Mouse (Mus musculus) liver, embryonic 12.5 days (tissue): ENCODE measurements around the gene Hmx1. TPM values are rescaled to one million over a fixed set of nuclear protein-coding genes. Genes with fewer than 3 reads are reported as not detected.

Source experiments
- ATAC-seq: fragments of 200-750 bp; cut with Nextera tagmentation; 2 replicates; pipeline ENCODE4 v1.8.0; 2017; ENCODE audit warnings: moderate number of reproducible peaks, mild to moderate bottlenecking, moderate library complexity
- H3K27ac ChIP-seq: fragments of 300-500 bp; sonication (generic); 2 replicates; pipeline ENCODE4 v1.5.1; 2016; ENCODE audit warnings: mild to moderate bottlenecking
- H3K27me3 ChIP-seq: fragments of 300-500 bp; sonication (generic); replicated peaks from 2 replicates; pipeline ENCODE4 v1.6.1; 2016; ENCODE audit warnings: mild to moderate bottlenecking, moderate library complexity
- H3K36me3 ChIP-seq: fragments of 300-500 bp; sonication (generic); 2 replicates; pipeline ENCODE4 v1.6.1; 2016; ENCODE audit warnings: mild to moderate bottlenecking, moderate library complexity
- H3K4me1 ChIP-seq: fragments of 300-500 bp; sonication (generic); 2 replicates; pipeline ENCODE4 v1.6.1; 2016
- H3K4me2 ChIP-seq: fragments of 300-500 bp; sonication (generic); 2 replicates; pipeline ENCODE4 v1.6.1; 2016; ENCODE audit warnings: mild to moderate bottlenecking, moderate library complexity
- H3K4me3 ChIP-seq: fragments of 300-500 bp; sonication (generic); 2 replicates; pipeline ENCODE4 v1.5.1; 2016; ENCODE audit warnings: mild to moderate bottlenecking, moderate library complexity
- H3K9ac ChIP-seq: fragments of 300-500 bp; sonication (generic); 2 replicates; pipeline ENCODE4 v1.6.1; 2016; ENCODE audit warnings: mild to moderate bottlenecking, moderate library complexity
- H3K9me3 ChIP-seq: fragments of 300-500 bp; sonication (generic); replicated peaks from 2 replicates; pipeline ENCODE4 v1.6.1; 2016; ENCODE audit warnings: mild to moderate bottlenecking, moderate library complexity
- WGBS: fragments of 180-500 bp; shearing (Covaris S2); methylation state at CpG from one replicate; pipeline ENCODE4 v1.1.7; 2016; ENCODE audit not compliant: insufficient replicate concordance; 5-methylcytosine and 5-hydroxymethylcytosine counted together
- polyA plus RNA-seq: library from polyadenylated mRNA; unstranded; fragments of >200 nt; fragmentation: Nextera tagmentation; extraction: Ambion mirVana; gene quantifications from 2 replicates; pipeline ENCODE4 v1.2.1, GENCODE M21; 2016

The Hmx1 gene
- polyA plus RNA-seq = 0.32 TPM in 1 of 2 replicates, not detected in the other

- Histone ChIP-seq H3K36me3 (no peaks in the 10 kb centered on the region), H3K4me2 (peak within 1 kb of the TSS; percentile 62), H3K27ac (no peak within 1 kb of the TSS), H3K9ac (no peak within 1 kb of the TSS), H3K4me3 (peak within 1 kb of the TSS; percentile 49), H3K4me1 (peaks cover 10% of the 10 kb centered on the region; the same call in 1 of the 2 replicates), H3K27me3 (peaks cover 100% of the 10 kb centered on the region), H3K9me3 (no peaks in the 10 kb centered on the region)
- peak; percentile 51 for ATAC-seq
- WGBS = under 1% methylated on average over 65 of the region's 71 CpGs
Observed at GRCm38 (mm10) chr5:35388491-35389111, at the start of gene Hmx1. Gene Hmx1 (plus strand): TSS chr5:35389108.

GRCm38 (mm10) chr5:35345084-35345483, 43.8 kb upstream of the Hmx1 start:
- no peaks in the 10 kb centered on the region for H3K4me1 ChIP-seq
- H3K9ac ChIP-seq = no peak overlapping the region
- 63% methylated on average over 3 of the region's 3 CpGs for WGBS
- no peak overlapping the region for H3K27ac ChIP-seq
- 0 out of 2 replicates have a peak, but pooled peaks cover 3% of the 10 kb centered on the region for H3K27me3 ChIP-seq
- no peak overlapping the region for H3K4me2 ChIP-seq
- no peak for ATAC-seq
- H3K9me3 ChIP-seq = no peaks in the 10 kb centered on the region
- H3K4me3 ChIP-seq = no peak overlapping the region
- H3K36me3 ChIP-seq = no peaks in the 10 kb centered on the region

- no peak for ATAC-seq
- no peaks in the 10 kb centered on the region for H3K4me1 ChIP-seq
Observed at GRCm38 (mm10) chr5:35348794-35349193, 40.1 kb upstream of the Hmx1 start.

GRCm38 (mm10) chr5:35357544-35358440, 31.1 kb upstream of the Hmx1 start:
- H3K4me2 ChIP-seq = no peak overlapping the region
- H3K9ac ChIP-seq = no peak overlapping the region
- H3K36me3 ChIP-seq = no peaks in the 10 kb centered on the region
- 36% methylated on average over 9 of the region's 9 CpGs for WGBS
- H3K4me1 ChIP-seq = no peaks in the 10 kb centered on the region
- H3K27me3 ChIP-seq = peaks cover 5% of the 10 kb centered on the region; the same call in 1 of the 2 replicates
- H3K9me3 ChIP-seq = no peaks in the 10 kb centered on the region
- no peak overlapping the region for H3K4me3 ChIP-seq
- ATAC-seq = peak; percentile 47; the same call in 1 of the 2 replicates
- no peak overlapping the region for H3K27ac ChIP-seq

More at GRCm38 (mm10) chr5:35348794-35349193, 40.1 kb upstream of the Hmx1 start:
- Histone ChIP-seq H3K27ac (no peak overlapping the region), H3K4me3 (no peak overlapping the region), H3K27me3 (0 out of 2 replicates have a peak, but pooled peaks cover 3% of the 10 kb centered on the region), H3K9ac (no peak overlapping the region), H3K36me3 (no peaks in the 10 kb centered on the region), H3K9me3 (no peaks in the 10 kb centered on the region), H3K4me2 (no peak overlapping the region)
- 10% methylated on average over 3 of the region's 3 CpGs for WGBS

- Histone ChIP-seq H3K4me1 (no peaks in the 10 kb centered on the region), H3K9ac (no peak overlapping the region), H3K36me3 (no peaks in the 10 kb centered on the region), H3K4me3 (no peak overlapping the region), H3K27ac (no peak overlapping the region), H3K4me2 (no peak overlapping the region), H3K9me3 (no peaks in the 10 kb centered on the region), H3K27me3 (peaks cover 31% of the 10 kb centered on the region)
- WGBS = 40% methylated on average over 8 of the region's 8 CpGs
- ATAC-seq = 0 out of 2 replicates have a peak, but pooled peaks have one; percentile 6
Observed at GRCm38 (mm10) chr5:35361570-35362284, 27.2 kb upstream of the Hmx1 start.

GRCm38 (mm10) chr5:35366241-35367032, 22.5 kb upstream of the Hmx1 start:
- H3K36me3 ChIP-seq = no peaks in the 10 kb centered on the region
- H3K27me3 ChIP-seq = peaks cover 40% of the 10 kb centered on the region
- WGBS = 61% methylated on average over 20 of the region's 20 CpGs
- H3K4me1 ChIP-seq = no peaks in the 10 kb centered on the region
- ATAC-seq = no peak
- no peak overlapping the region for H3K4me2 ChIP-seq
- H3K9ac ChIP-seq = no peak overlapping the region
- H3K9me3 ChIP-seq = no peaks in the 10 kb centered on the region; the same call in 1 of the 2 replicates
- H3K4me3 ChIP-seq = no peak overlapping the region
- H3K27ac ChIP-seq = no peak overlapping the region

GRCm38 (mm10) chr5:35368916-35369315, 20.0 kb upstream of the Hmx1 start:
- no peaks in the 10 kb centered on the region; the same call in 1 of the 2 replicates for H3K9me3 ChIP-seq
- no peak overlapping the region for H3K27ac ChIP-seq
- H3K4me3 ChIP-seq = no peak overlapping the region
- H3K9ac ChIP-seq = no peak overlapping the region
- no peaks in the 10 kb centered on the region for H3K4me1 ChIP-seq
- no peak for ATAC-seq
- 49% methylated on average over 6 of the region's 6 CpGs for WGBS
- no peak overlapping the region for H3K4me2 ChIP-seq
- peaks cover 35% of the 10 kb centered on the region for H3K27me3 ChIP-seq
- H3K36me3 ChIP-seq = no peaks in the 10 kb centered on the region

GRCm38 (mm10) chr5:35379066-35379465, 9.8 kb upstream of the Hmx1 start:
- Histone ChIP-seq H3K9ac (no peak overlapping the region), H3K36me3 (no peaks in the 10 kb centered on the region), H3K27ac (no peak overlapping the region), H3K4me1 (no peaks in the 10 kb centered on the region), H3K4me3 (no peak overlapping the region), H3K9me3 (no peaks in the 10 kb centered on the region), H3K4me2 (no peak overlapping the region), H3K27me3 (peaks cover 93% of the 10 kb centered on the region)
- WGBS = 42% methylated on average over 2 of the region's 2 CpGs
- ATAC-seq = no peak

GRCm38 (mm10) chr5:35379815-35380214, 9.1 kb upstream of the Hmx1 start:
- no peaks in the 10 kb centered on the region for H3K36me3 ChIP-seq
- H3K27me3 ChIP-seq = peaks cover 98% of the 10 kb centered on the region
- no peaks in the 10 kb centered on the region for H3K9me3 ChIP-seq
- no peak for ATAC-seq
- no peaks in the 10 kb centered on the region for H3K4me1 ChIP-seq
- WGBS = 0% methylated on average over 4 of the region's 4 CpGs
- no peak overlapping the region for H3K9ac ChIP-seq
- no peak overlapping the region for H3K4me3 ChIP-seq
- no peak overlapping the region for H3K4me2 ChIP-seq
- H3K27ac ChIP-seq = no peak overlapping the region

- H3K27ac ChIP-seq = no peak overlapping the region
- peak overlapping the region; percentile 49 for H3K4me3 ChIP-seq
- H3K4me2 ChIP-seq = peak overlapping the region; percentile 62
- no peaks in the 10 kb centered on the region for H3K9me3 ChIP-seq
- H3K27me3 ChIP-seq = peaks cover 100% of the 10 kb centered on the region
- peaks cover 10% of the 10 kb centered on the region; the same call in 1 of the 2 replicates for H3K4me1 ChIP-seq
- no peak overlapping the region for H3K9ac ChIP-seq
- 4% methylated on average over 38 of the region's 38 CpGs for WGBS
- H3K36me3 ChIP-seq = no peaks in the 10 kb centered on the region
- no peak for ATAC-seq
Observed at GRCm38 (mm10) chr5:35387834-35388490, 946 bp upstream of the Hmx1 start.

- no peak overlapping the region for H3K4me2 ChIP-seq
- H3K9me3 ChIP-seq = no peaks in the 10 kb centered on the region
- no peak overlapping the region for H3K4me3 ChIP-seq
- ATAC-seq = no peak
- peaks cover 100% of the 10 kb centered on the region for H3K27me3 ChIP-seq
- H3K4me1 ChIP-seq = peaks cover 10% of the 10 kb centered on the region; the same call in 1 of the 2 replicates
- no peaks in the 10 kb centered on the region for H3K36me3 ChIP-seq
- no peak overlapping the region for H3K9ac ChIP-seq
- H3K27ac ChIP-seq = no peak overlapping the region
- 6% methylated on average over 11 of the region's 11 CpGs for WGBS
Observed at GRCm38 (mm10) chr5:35389441-35389840, 533 bp downstream of the Hmx1 start.
